18 mouse cellular contexts compared by ENCODE assay signal in genomic region chr9:36716624-36717023, GRCm38 (mm10). TPM values are rescaled to one million over a fixed set of nuclear protein-coding genes. Genes with fewer than 3 reads are reported as not detected.
DNase-seq lines count a peak whose midpoint lies in the region; ATAC-seq and TF ChIP-seq lines count a peak whose summit lies in the region.
"Had no signal": no experiment of that assay in that cellular context is flagged by ENCODE, and none has a peak within 500 bp of the region (broad histone marks: within the 10 kb centered on the region; RNA-seq: fewer than 3 reads in every experiment).

No protein-coding gene starts in this region.

- H3K27me3 ChIP-seq in heart, postnatal 0 days (ENCODE audit: control insufficient read depth, insufficient read depth, low read length) = no peaks in the 10 kb centered on the region
- no peaks in the 10 kb centered on the region for H3K27me3 ChIP-seq in heart, embryonic 12.5 days (replicated peaks)
- no peaks in the 10 kb centered on the region for H3K27me3 ChIP-seq in lung, postnatal 0 days (replicated peaks; ENCODE audit: insufficient read depth, low read length)
- no peaks in the 10 kb centered on the region for H3K27me3 ChIP-seq in splenic B cell, adult 2 months (ENCODE audit: control insufficient read depth, insufficient read depth, low read length, poor library complexity, severe bottlenecking)
- H3K27me3 ChIP-seq: liver, embryonic 15.5 days; megakaryocyte, embryonic 14.5 days had no signal

- H3K4me2 ChIP-seq in heart, postnatal 0 days (ENCODE audit: low read depth, low read length) = no peak overlapping the region
- H3K4me2 ChIP-seq in heart, embryonic 12.5 days = no peak overlapping the region
- H3K4me2 ChIP-seq in lung, postnatal 0 days (replicated peaks; ENCODE audit: low read depth, low read length) = no peak overlapping the region
- H3K4me2 ChIP-seq: hindbrain, embryonic 14.5 days; liver, embryonic 15.5 days had no signal

- H3K9me3 ChIP-seq in heart, postnatal 0 days (replicated peaks; ENCODE audit: control insufficient read depth, low read length) = no peaks in the 10 kb centered on the region
- no peaks in the 10 kb centered on the region for H3K9me3 ChIP-seq in heart, embryonic 12.5 days (replicated peaks)
- H3K9me3 ChIP-seq in lung, postnatal 0 days (ENCODE audit: low read length) = no peaks in the 10 kb centered on the region
- H3K9me3 ChIP-seq: liver, embryonic 15.5 days; megakaryocyte, embryonic 14.5 days had no signal

- WGBS in heart, postnatal 0 days = 66% methylated on average over 3 of the region's 3 CpGs
- 77% methylated on average over 3 of the region's 3 CpGs for WGBS in heart, embryonic 12.5 days
- WGBS in lung, postnatal 0 days = 65% methylated on average over 3 of the region's 3 CpGs

- no peak for ATAC-seq in heart, postnatal 0 days (ENCODE audit: insufficient read depth, low read depth)
- no peak for ATAC-seq in heart, embryonic 12.5 days (ENCODE audit: insufficient number of reproducible peaks, low FRiP score)
- no peak for ATAC-seq in lung, postnatal 0 days
- ATAC-seq: activated CD4-positive, CD25-positive, alpha-beta regulatory T cell, adult 4 months had no signal

- H3K4me3 ChIP-seq in heart, postnatal 0 days (ENCODE audit: low read depth, low read length) = no peak overlapping the region
- no peak overlapping the region for H3K4me3 ChIP-seq in heart, embryonic 12.5 days
- H3K4me3 ChIP-seq in lung, postnatal 0 days (ENCODE audit: low read depth, low read length) = no peak overlapping the region
- H3K4me3 ChIP-seq: liver, embryonic 15.5 days; megakaryocyte, embryonic 14.5 days had no signal

- no peak overlapping the region for H3K27ac ChIP-seq in heart, postnatal 0 days (ENCODE audit: low read depth)
- H3K27ac ChIP-seq in heart, embryonic 12.5 days (ENCODE audit: poor library complexity, severe bottlenecking) = no peak overlapping the region
- H3K27ac ChIP-seq in lung, postnatal 0 days (ENCODE audit: low read length) = no peak overlapping the region
- H3K27ac ChIP-seq: hindbrain, embryonic 14.5 days; liver, embryonic 15.5 days had no signal

- H3K4me1 ChIP-seq in heart, postnatal 0 days (ENCODE audit: control insufficient read depth, insufficient read depth) = no peaks in the 10 kb centered on the region
- H3K4me1 ChIP-seq in heart, embryonic 12.5 days (replicated peaks) = no peaks in the 10 kb centered on the region
- H3K4me1 ChIP-seq in lung, postnatal 0 days (ENCODE audit: insufficient read depth, low read depth, low read length) = no peaks in the 10 kb centered on the region
- H3K4me1 ChIP-seq: liver, embryonic 15.5 days; megakaryocyte, embryonic 14.5 days had no signal

- DNase-seq in heart, postnatal 0 days (ENCODE audit: low spot score) = no peak
- no peak for DNase-seq in lung, postnatal 0 days (ENCODE audit: low spot score)
- no peak for DNase-seq in lung, adult 18-20 months
- peak; percentile 44 for DNase-seq in NIH3T3 (ENCODE audit: low read depth)
- DNase-seq in splenic B cell, adult 2 months (ENCODE audit: low read depth, low spot score) = peak; percentile 4
- DNase-seq in right cerebral cortex, postnatal 14 days = no peak
- DNase-seq: cerebellum, adult 18-20 months; kidney, adult 9 months; thymus, adult 2 months had no signal

- no peak for TF ChIP-seq EP300 in heart, postnatal 0 days (IDR thresholded peaks at IDR 0.05; ENCODE audit: low read depth)
- TF ChIP-seq EP300 in lung, postnatal 0 days (IDR thresholded peaks at IDR 0.05) = no peak

- H3K9ac ChIP-seq in heart, postnatal 0 days (replicated peaks; ENCODE audit: low read depth, low read length) = no peak overlapping the region
- no peak overlapping the region for H3K9ac ChIP-seq in heart, embryonic 12.5 days
- no peak overlapping the region for H3K9ac ChIP-seq in lung, postnatal 0 days (replicated peaks; ENCODE audit: low read depth)
- H3K9ac ChIP-seq: hindbrain, embryonic 14.5 days; liver, embryonic 15.5 days had no signal

- peaks cover 15% of the 10 kb centered on the region; the same call in 1 of the 2 replicates for H3K36me3 ChIP-seq in heart, postnatal 0 days (replicated peaks; ENCODE audit: control insufficient read depth, insufficient read depth, low read length)
- H3K36me3 ChIP-seq in heart, embryonic 12.5 days = peaks cover 47% of the 10 kb centered on the region
- no peaks in the 10 kb centered on the region for H3K36me3 ChIP-seq in lung, postnatal 0 days (ENCODE audit: insufficient read depth, low read length)
- H3K36me3 ChIP-seq in splenic B cell, adult 2 months (ENCODE audit: control insufficient read depth, insufficient read depth, low read length, poor library complexity, severe bottlenecking) = no peaks in the 10 kb centered on the region

- TF ChIP-seq CTCF in heart, postnatal 0 days (IDR thresholded peaks at IDR 0.05; ENCODE audit: low read depth) = peak; percentile 41
- TF ChIP-seq CTCF in lung, postnatal 0 days (IDR thresholded peaks at IDR 0.05) = peak; percentile 23

RNA-seq across cellular contexts. Expression of gene Chek1, which starts 10.2 kb away (rescaled TPM):
- total RNA-seq in heart, postnatal 0 days (2014; rRNA removed; ENCODE audit: low replicate concordance) = 4.7 and 12.3 TPM in 2 replicates
- polyA plus RNA-seq in heart, postnatal 0 days (2015; fragmentation: Nextera tagmentation; extraction: Ambion mirVana) = 5.1 and 6.9 TPM in 2 replicates
- 25.8 and 27.3 TPM in 2 replicates for polyA plus RNA-seq in heart, embryonic 12.5 days (2016; fragmentation: Nextera tagmentation; extraction: Ambion mirVana)
- polyA plus RNA-seq in lung, postnatal 0 days (2015; fragmentation: Nextera tagmentation; extraction: Ambion mirVana) = 3.4 and 4.0 TPM in 2 replicates

RNA-seq across cellular contexts. Expression of gene Acrv1, which starts 23.6 kb away (rescaled TPM):
- total RNA-seq in heart, postnatal 0 days (2014; rRNA removed; ENCODE audit: low replicate concordance) = not detected in 2 replicates
- polyA plus RNA-seq in heart, postnatal 0 days (2015; fragmentation: Nextera tagmentation; extraction: Ambion mirVana) = not detected in 2 replicates
- polyA plus RNA-seq in heart, embryonic 12.5 days (2016; fragmentation: Nextera tagmentation; extraction: Ambion mirVana) = not detected in 2 replicates
- polyA plus RNA-seq in lung, postnatal 0 days (2015; fragmentation: Nextera tagmentation; extraction: Ambion mirVana) = not detected in 2 replicates
- total RNA-seq: gastrocnemius, postnatal 4 days had no signal
- polyA plus RNA-seq: activated CD4-positive, CD25-positive, alpha-beta regulatory T cell, adult 4 months; cortical plate, adult 2 months; heart, embryonic 16.5 days; hindbrain, embryonic 14.5 days; limb, embryonic 11.5 days; liver, embryonic 15.5 days had no signal

RNA-seq across cellular contexts. Expression of gene Stt3a, which starts 50.9 kb away (rescaled TPM):
- 46.8 and 70.5 TPM in 2 replicates for total RNA-seq in heart, postnatal 0 days (2014; rRNA removed; ENCODE audit: low replicate concordance)
- polyA plus RNA-seq in heart, postnatal 0 days (2015; fragmentation: Nextera tagmentation; extraction: Ambion mirVana) = 81.4 and 86.4 TPM in 2 replicates
- 174 and 184 TPM in 2 replicates for polyA plus RNA-seq in heart, embryonic 12.5 days (2016; fragmentation: Nextera tagmentation; extraction: Ambion mirVana)
- polyA plus RNA-seq in lung, postnatal 0 days (2015; fragmentation: Nextera tagmentation; extraction: Ambion mirVana) = 138 and 158 TPM in 2 replicates

Comparison
In these comparisons a context has a peak if more than half of its experiments do, and no peak if none do; other contexts are left out.
1. DNase-seq: peak in NIH3T3 (single experiment) and splenic B cell, adult 2 months (single experiment); none in heart, postnatal 0 days (single experiment), lung, postnatal 0 days (single experiment), lung, adult 18-20 months (0 of 2) and right cerebral cortex, postnatal 14 days (single experiment).